7 mouse cellular contexts compared by ENCODE assay signal in genomic region chr3:98427260-98427599, GRCm38 (mm10). TPM values are rescaled to one million over a fixed set of nuclear protein-coding genes. Genes with fewer than 3 reads are reported as not detected.
A peak's percentile ranks its signal among the peaks of the same experiment; 100 is the strongest.
DNase-seq lines count a peak whose midpoint lies in the region; ATAC-seq and TF ChIP-seq lines count a peak whose summit lies in the region.

No protein-coding gene starts in this region.

- H3K27me3 ChIP-seq in lung, embryonic 16.5 days (ENCODE audit: control insufficient read depth, insufficient read depth, low read depth, low read length), result peaks cover 17% of the 10 kb centered on the region
- peaks cover 54% of the 10 kb centered on the region for H3K27me3 ChIP-seq in forebrain, embryonic 10.5 days (ENCODE audit: poor library complexity, severe bottlenecking)
- no peaks in the 10 kb centered on the region for H3K27me3 ChIP-seq in intestine, postnatal 0 days (replicated peaks; ENCODE audit: control insufficient read depth, insufficient read depth, low read length)
- H3K27me3 ChIP-seq in neural tube, embryonic 15.5 days (replicated peaks), result peaks cover 20% of the 10 kb centered on the region

- peak overlapping the region; percentile 65; the same call in 1 of the 2 replicates for H3K9ac ChIP-seq in lung, embryonic 16.5 days (ENCODE audit: low read length)
- 0 out of 2 replicates have a peak overlapping the region, but pooled peaks have one; percentile 52 for H3K9ac ChIP-seq in intestine, postnatal 0 days (ENCODE audit: low read depth, low read length)
- peak overlapping the region; percentile 48 for H3K9ac ChIP-seq in neural tube, embryonic 15.5 days (replicated peaks)

- peaks cover 16% of the 10 kb centered on the region for H3K4me1 ChIP-seq in lung, embryonic 16.5 days (replicated peaks; ENCODE audit: control insufficient read depth, insufficient read depth, low read length)
- H3K4me1 ChIP-seq in forebrain, embryonic 10.5 days, result peaks cover 33% of the 10 kb centered on the region
- H3K4me1 ChIP-seq in intestine, postnatal 0 days (replicated peaks; ENCODE audit: control insufficient read depth, insufficient read depth, low read length), result peaks cover 8% of the 10 kb centered on the region; the same call in 1 of the 2 replicates
- peaks cover 27% of the 10 kb centered on the region for H3K4me1 ChIP-seq in neural tube, embryonic 15.5 days

- no peak for ATAC-seq in lung, embryonic 16.5 days (ENCODE audit: low read depth)
- no peak; the same call in 1 of the 2 replicates for ATAC-seq in intestine, postnatal 0 days
- ATAC-seq in neural tube, embryonic 15.5 days (ENCODE audit: low FRiP score), result no peak; the same call in 1 of the 2 replicates

- no peaks in the 10 kb centered on the region for H3K9me3 ChIP-seq in lung, embryonic 16.5 days (ENCODE audit: control insufficient read depth, low read length)
- no peaks in the 10 kb centered on the region for H3K9me3 ChIP-seq in forebrain, embryonic 10.5 days
- H3K9me3 ChIP-seq in intestine, postnatal 0 days (ENCODE audit: control insufficient read depth), result no peaks in the 10 kb centered on the region
- H3K9me3 ChIP-seq in neural tube, embryonic 15.5 days (replicated peaks), result no peaks in the 10 kb centered on the region

- peaks cover 4% of the 10 kb centered on the region; the same call in 1 of the 2 replicates for H3K36me3 ChIP-seq in lung, embryonic 16.5 days (ENCODE audit: control insufficient read depth, insufficient read depth, low read length)
- H3K36me3 ChIP-seq in forebrain, embryonic 10.5 days (replicated peaks), result peaks cover 7% of the 10 kb centered on the region
- H3K36me3 ChIP-seq in intestine, postnatal 0 days (ENCODE audit: control insufficient read depth, insufficient read depth), result no peaks in the 10 kb centered on the region
- peaks cover 7% of the 10 kb centered on the region for H3K36me3 ChIP-seq in neural tube, embryonic 15.5 days

- H3K4me2 ChIP-seq in lung, embryonic 16.5 days (ENCODE audit: low read depth, low read length), result peak overlapping the region; percentile 99
- H3K4me2 ChIP-seq in intestine, postnatal 0 days (replicated peaks; ENCODE audit: low read depth), result peak overlapping the region; percentile 100
- peak overlapping the region; percentile 87 for H3K4me2 ChIP-seq in neural tube, embryonic 15.5 days

- no peak overlapping the region for H3K27ac ChIP-seq in lung, embryonic 16.5 days (ENCODE audit: low read length)
- H3K27ac ChIP-seq in forebrain, embryonic 10.5 days, result no peak overlapping the region
- H3K27ac ChIP-seq in intestine, postnatal 0 days (ENCODE audit: low read depth, low read length), result no peak overlapping the region
- H3K27ac ChIP-seq in neural tube, embryonic 15.5 days (replicated peaks), result peak overlapping the region; percentile 49; the same call in 1 of the 2 replicates

- peak overlapping the region; percentile 65 for H3K4me3 ChIP-seq in lung, embryonic 16.5 days (ENCODE audit: low read length)
- H3K4me3 ChIP-seq in forebrain, embryonic 10.5 days, result peak overlapping the region; percentile 68
- H3K4me3 ChIP-seq in intestine, postnatal 0 days (ENCODE audit: low read depth, low read length), result peak overlapping the region; percentile 61
- peak overlapping the region; percentile 60 for H3K4me3 ChIP-seq in neural tube, embryonic 15.5 days (replicated peaks)

- TF ChIP-seq CTCF in intestine, postnatal 0 days (IDR thresholded peaks at IDR 0.05; ENCODE audit: low read depth), result no peak

- DNase-seq in lung, postnatal 36 days, result no peak
- no peak for DNase-seq in forebrain, embryonic 10.5 days (ENCODE audit: extremely low spot score, low spot score)
- no peak for DNase-seq in cerebellum, adult 9-10 months
- no peak for DNase-seq in embryo, embryonic 11 days

- WGBS in lung, embryonic 16.5 days, result 2% methylated on average over 22 of the region's 23 CpGs
- WGBS in forebrain, embryonic 10.5 days, result under 1% methylated on average over 23 of the region's 23 CpGs
- WGBS in intestine, postnatal 0 days, result 6% methylated on average over 23 of the region's 23 CpGs
- WGBS in neural tube, embryonic 15.5 days, result 2% methylated on average over 23 of the region's 23 CpGs

RNA-seq across cellular contexts. Expression of gene Gm4450, which starts 29.7 kb away (rescaled TPM):
- not detected in 2 replicates for polyA plus RNA-seq in lung, embryonic 16.5 days (2015; fragmentation: Nextera tagmentation; extraction: Ambion mirVana)
- not detected in 2 replicates for polyA plus RNA-seq in forebrain, embryonic 10.5 days (2016; fragmentation: Nextera tagmentation; extraction: Ambion mirVana)
- not detected in 2 replicates for polyA plus RNA-seq in intestine, postnatal 0 days (2015; fragmentation: Nextera tagmentation; extraction: Ambion mirVana)
- not detected in 2 replicates for polyA plus RNA-seq in neural tube, embryonic 15.5 days (2015; fragmentation: Nextera tagmentation; extraction: Ambion mirVana)

RNA-seq across cellular contexts. Expression of gene Zfp697, which starts 45.0 kb away (rescaled TPM):
- polyA plus RNA-seq in lung, embryonic 16.5 days (2015; fragmentation: Nextera tagmentation; extraction: Ambion mirVana), result 7.1 TPM in 2 replicates
- 7.1 and 7.5 TPM in 2 replicates for polyA plus RNA-seq in forebrain, embryonic 10.5 days (2016; fragmentation: Nextera tagmentation; extraction: Ambion mirVana)
- 6.2 and 6.6 TPM in 2 replicates for polyA plus RNA-seq in intestine, postnatal 0 days (2015; fragmentation: Nextera tagmentation; extraction: Ambion mirVana)
- polyA plus RNA-seq in neural tube, embryonic 15.5 days (2015; fragmentation: Nextera tagmentation; extraction: Ambion mirVana), result 15.8 and 17.0 TPM in 2 replicates
